Mouse (Mus musculus) 3134 (cell line): ENCODE data around the gene Olfr418.
"Not testable (repeated sequence)": the region's sequence is repeated elsewhere in the genome, so short reads cannot be mapped to it uniquely, and the experiment has no call there.

Experiments
- DNase-seq: peaks from one replicate; pipeline ENCODE4 v3.0.0-alpha.2; 2011; ENCODE audit warnings: low spot score; ENCODE audit not compliant: insufficient read length; ENCODE audit errors: extremely low read depth

Gene Olfr418

GRCm38 (mm10) chr1:173265701-173266100, at the start of gene Olfr418:
Gene Olfr418, plus strand, starts transcription at chr1:173266001.
- no peak for DNase-seq

GRCm38 (mm10) chr1:173216481-173216880, 49.3 kb upstream of the Olfr418 start:
- no peak for DNase-seq

GRCm38 (mm10) chr1:173227081-173227480, 38.7 kb upstream of the Olfr418 start, which contains the start of gene Fcer1a:
Gene Fcer1a, minus strand, starts transcription at chr1:173227214.
- no peak for DNase-seq

GRCm38 (mm10) chr1:173237004-173237403, 28.8 kb upstream of the Olfr418 start:
- not testable (repeated sequence) for DNase-seq

GRCm38 (mm10) chr1:173249888-173250287, 15.9 kb upstream of the Olfr418 start:
- no peak for DNase-seq

- no peak for DNase-seq
Measured at GRCm38 (mm10) chr1:173277677-173278076, 11.9 kb downstream of the Olfr418 start, which contains the start of gene Mptx2. Gene Mptx2, minus strand, starts transcription at chr1:173277777.

GRCm38 (mm10) chr1:173302795-173303194, 37.0 kb downstream of the Olfr418 start:
- DNase-seq = not testable (repeated sequence)

GRCm38 (mm10) chr1:173313535-173314050, 47.8 kb downstream of the Olfr418 start:
- not testable (repeated sequence) for DNase-seq

GRCm38 (mm10) chr1:173315725-173316124, 49.9 kb downstream of the Olfr418 start:
- DNase-seq = no peak

GRCm38 (mm10) chr1:173317925-173318477, 52.2 kb downstream of the Olfr418 start:
- DNase-seq = no peak

GRCm38 (mm10) chr1:173321593-173322248, 55.9 kb downstream of the Olfr418 start:
- no peak for DNase-seq

GRCm38 (mm10) chr1:173322249-173322627, 56.4 kb downstream of the Olfr418 start:
- DNase-seq = no peak
